ENCODE assay signal across 13 mouse cellular contexts in the genomic region with DNA sequence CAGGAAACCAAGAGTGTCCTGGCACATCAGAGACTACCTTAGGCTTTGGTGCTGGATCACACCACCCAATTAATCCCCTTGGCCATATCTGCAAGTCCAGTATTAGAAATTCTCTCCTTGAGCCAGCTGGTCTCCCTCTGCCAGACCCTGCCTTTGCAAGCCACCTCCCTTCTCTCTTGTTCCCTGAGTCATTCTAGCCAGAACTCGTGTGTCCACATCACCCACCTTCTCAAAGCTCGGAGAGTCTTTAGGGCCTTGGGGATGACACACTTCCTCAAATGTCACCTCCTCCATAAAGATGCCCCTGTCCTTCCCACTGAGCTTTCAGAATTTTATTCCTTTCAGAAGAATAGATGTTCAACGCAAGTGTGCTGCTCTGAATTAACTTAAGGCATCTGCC.
A peak's percentile ranks its signal among the peaks of the same experiment; 100 is the strongest.
DNase-seq lines count a peak whose midpoint lies in the region; ATAC-seq and TF ChIP-seq lines count a peak whose summit lies in the region.
"Had no signal": no experiment of that assay in that cellular context is flagged by ENCODE, and none has a peak within 500 bp of the region (broad histone marks: within the 10 kb centered on the region; RNA-seq: fewer than 3 reads in every experiment).

No protein-coding gene starts in this region.

- no peaks in the 10 kb centered on the region for H3K27me3 ChIP-seq in heart, adult 2 months (ENCODE audit: control insufficient read depth, insufficient read depth, low read length)
- H3K27me3 ChIP-seq in kidney, embryonic 16.5 days (ENCODE audit: insufficient read depth, low read length) = 0 out of 2 replicates have a peak, but pooled peaks cover 3% of the 10 kb centered on the region
- no peaks in the 10 kb centered on the region for H3K27me3 ChIP-seq in forebrain, embryonic 16.5 days (replicated peaks; ENCODE audit: control insufficient read depth, insufficient read depth, low read length)
- H3K27me3 ChIP-seq: intestine, embryonic 15.5 days; liver, embryonic 13.5 days; neural tube, embryonic 12.5 days had no signal

- ATAC-seq in kidney, embryonic 16.5 days (ENCODE audit: low FRiP score, low TSS enrichment) = no peak
- peak; percentile 66 for ATAC-seq in megakaryocyte progenitor cell, adult 5-6 weeks (replicated peaks; ENCODE audit: poor library complexity)
- no peak for ATAC-seq in forebrain, embryonic 16.5 days
- ATAC-seq: intestine, embryonic 15.5 days had no signal

- peaks cover 12% of the 10 kb centered on the region for H3K36me3 ChIP-seq in heart, adult 2 months (ENCODE audit: control insufficient read depth, insufficient read depth, low read length)
- no peaks in the 10 kb centered on the region for H3K36me3 ChIP-seq in kidney, embryonic 16.5 days (ENCODE audit: insufficient read depth, low read length)
- H3K36me3 ChIP-seq in forebrain, embryonic 16.5 days (ENCODE audit: control insufficient read depth, insufficient read depth) = no peaks in the 10 kb centered on the region
- H3K36me3 ChIP-seq: G1E; intestine, embryonic 15.5 days; liver, embryonic 13.5 days; neural tube, embryonic 12.5 days had no signal

- 0 out of 2 replicates have a peak, but pooled peaks cover 1% of the 10 kb centered on the region for H3K79me2 ChIP-seq in heart, adult 2 months (replicated peaks; ENCODE audit: control insufficient read depth, insufficient read depth, low read length)

- H3K4me2 ChIP-seq in kidney, embryonic 16.5 days (replicated peaks; ENCODE audit: low read depth, low read length) = no peak overlapping the region
- H3K4me2 ChIP-seq in forebrain, embryonic 16.5 days (ENCODE audit: low read length) = no peak overlapping the region
- H3K4me2 ChIP-seq: intestine, embryonic 15.5 days; liver, embryonic 13.5 days; neural tube, embryonic 12.5 days had no signal

- TF ChIP-seq POLR2A in heart, adult 2 months (IDR thresholded peaks at IDR 0.05; ENCODE audit: insufficient read depth, low read depth, low read length) = peak; percentile 46; the same call in 1 of the 2 replicates

- peaks cover 21% of the 10 kb centered on the region for H3K4me1 ChIP-seq in heart, adult 2 months (ENCODE audit: control insufficient read depth, insufficient read depth, low read length)
- H3K4me1 ChIP-seq in kidney, embryonic 16.5 days (ENCODE audit: insufficient read depth, low read length) = peaks cover 28% of the 10 kb centered on the region
- peaks cover 10% of the 10 kb centered on the region for H3K4me1 ChIP-seq in forebrain, embryonic 16.5 days (replicated peaks; ENCODE audit: control insufficient read depth, insufficient read depth, low read length)
- H3K4me1 ChIP-seq: intestine, embryonic 15.5 days; liver, embryonic 13.5 days; neural tube, embryonic 12.5 days had no signal

- peak overlapping the region; percentile 10; the same call in 1 of the 2 replicates for H3K9ac ChIP-seq in heart, adult 2 months (ENCODE audit: low read depth, low read length)
- no peak overlapping the region for H3K9ac ChIP-seq in kidney, embryonic 16.5 days (replicated peaks; ENCODE audit: low read length)
- H3K9ac ChIP-seq in forebrain, embryonic 16.5 days (replicated peaks; ENCODE audit: low read depth, low read length) = no peak overlapping the region
- H3K9ac ChIP-seq: intestine, embryonic 15.5 days; liver, embryonic 13.5 days; neural tube, embryonic 12.5 days had no signal

- intact Hi-C loops in heart, adult 2 months (cut with DNase I) = loop anchor here (2.0 kb wide), 1 partner anchor 41 kb away; no protein-coding TSS in a partner anchor
- intact Hi-C loops in heart, postnatal 36 days (cut with DNase I) = no loop called here

- H3K4me3 ChIP-seq in heart, adult 2 months = peak overlapping the region; percentile 37
- no peak overlapping the region for H3K4me3 ChIP-seq in kidney, embryonic 16.5 days (ENCODE audit: low read length)
- no peak overlapping the region for H3K4me3 ChIP-seq in forebrain, embryonic 16.5 days (replicated peaks; ENCODE audit: low read length)
- H3K4me3 ChIP-seq: intestine, embryonic 15.5 days; liver, embryonic 13.5 days; megakaryocyte, embryonic 14.5 days; neural tube, embryonic 12.5 days had no signal

- WGBS in heart, adult 2 months = 33% methylated on average over 3 of the region's 3 CpGs
- WGBS in kidney, embryonic 16.5 days = 61% methylated on average over 3 of the region's 3 CpGs
- WGBS in forebrain, embryonic 16.5 days = 58% methylated on average over 3 of the region's 3 CpGs

- H3K27ac ChIP-seq in heart, adult 2 months = peak overlapping the region; percentile 96
- H3K27ac ChIP-seq in kidney, embryonic 16.5 days (ENCODE audit: low read length) = 0 out of 2 replicates have a peak overlapping the region, but pooled peaks have one; percentile 10
- H3K27ac ChIP-seq in forebrain, embryonic 16.5 days (ENCODE audit: low read length) = no peak overlapping the region
- H3K27ac ChIP-seq: intestine, embryonic 15.5 days; liver, embryonic 13.5 days; neural tube, embryonic 12.5 days had no signal

- no peak for DNase-seq in heart, adult 2 months
- no peak for DNase-seq in heart, postnatal 36 days
- no peak for DNase-seq in kidney, adult 11 months
- peak; percentile 22 for DNase-seq in NIH3T3 (ENCODE audit: low read depth)
- DNase-seq in c-Kit-positive CD71-positive TER-119-positive erythroid progenitor cells, embryonic 14.5 days (ENCODE audit: low spot score) = no peak
- DNase-seq: liver, embryonic 13.5 days had no signal

- H3K9me3 ChIP-seq in kidney, embryonic 16.5 days (ENCODE audit: low read length) = no peaks in the 10 kb centered on the region
- H3K9me3 ChIP-seq in forebrain, embryonic 16.5 days (ENCODE audit: control insufficient read depth, low read length) = no peaks in the 10 kb centered on the region
- H3K9me3 ChIP-seq: intestine, embryonic 15.5 days; liver, embryonic 13.5 days; megakaryocyte, embryonic 14.5 days; neural tube, embryonic 12.5 days had no signal

- TF ChIP-seq EP300 in heart, adult 2 months (IDR thresholded peaks at IDR 0.05; ENCODE audit: insufficient read depth, low read depth, low read length) = no peak

- no peak for TF ChIP-seq CTCF in heart, adult 2 months (IDR thresholded peaks at IDR 0.05)
